Mouse (Mus musculus) liver, embryonic 13.5 days (tissue): ENCODE measurements around the gene Vldlr. TPM values are rescaled to one million over a fixed set of nuclear protein-coding genes. Genes with fewer than 3 reads are reported as not detected.

Experiments
- polyA plus RNA-seq: library from polyadenylated mRNA; unstranded; fragments of >200 nt; fragmentation: Nextera tagmentation; extraction: Ambion mirVana; gene quantifications from 2 replicates; pipeline ENCODE4 v1.2.1, GENCODE M21; 2015

Vldlr gene
- polyA plus RNA-seq, 1 experiment from 2014 or later = 1.8 TPM

Other genes with a start within 250 kb of the Vldlr start
- 0.02 TPM in 1 of 2 replicates, not detected in the other for gene Kcnv2, start 106.1 kb downstream of the Vldlr start, polyA plus RNA-seq
- gene Pum3, start 213.3 kb downstream of the Vldlr start, polyA plus RNA-seq = 59.2 and 78.6 TPM in 2 replicates